Mouse (Mus musculus): ENCODE measurements at regions not wholly inside any gene's neighbourhood (a gene's known extent, or its start where the extent isn't known, plus 50 kb on each side); places are given as distances from the start of the nearest gene placed in this dataset.

DNA sequence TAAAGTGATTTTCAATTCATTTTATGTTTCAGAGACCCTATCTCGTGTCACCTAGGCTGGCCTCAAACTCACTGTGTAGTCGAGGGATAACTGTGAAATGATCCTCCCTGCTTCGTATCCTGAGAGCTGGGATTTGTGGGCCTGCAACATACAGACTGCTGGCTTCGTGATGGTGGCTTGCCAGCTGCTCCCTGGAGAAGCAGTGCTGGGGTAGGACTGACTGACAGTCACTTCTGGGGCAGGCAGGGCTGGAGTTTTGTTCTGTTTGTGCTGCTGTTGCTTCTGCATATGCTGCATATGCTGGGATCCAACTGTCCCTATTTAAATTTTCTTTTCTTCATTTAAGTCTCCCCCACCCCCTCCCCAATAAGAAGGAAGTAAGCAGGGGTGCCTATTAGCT is 1217.0 kb upstream of the A1bg start:
- ATAC-seq (replicated peaks; ENCODE audit: low FRiP score, low read depth) (no peak), DNase-seq (ENCODE audit: low spot score) (no peak)
- WGBS = 60% methylated on average over 4 of the region's 4 CpGs
- TF ChIP-seq CTCF (IDR thresholded peaks at IDR 0.05; ENCODE audit: low read depth) = no peak
- no peak overlapping the region for H3K4me3 ChIP-seq (replicated peaks; ENCODE audit: low read depth, low read length)
- H3K36me3 ChIP-seq (ENCODE audit: insufficient read depth, low read length) = no peaks in the 10 kb centered on the region
- H3K9ac ChIP-seq (ENCODE audit: low read depth, low read length) = no peak overlapping the region
- H3K4me2 ChIP-seq (ENCODE audit: low read length) = no peak overlapping the region
- H3K4me1 ChIP-seq (replicated peaks; ENCODE audit: insufficient read depth, low read length) = peaks cover 14% of the 10 kb centered on the region
- no peak overlapping the region for H3K27ac ChIP-seq
- H3K27me3 ChIP-seq (ENCODE audit: insufficient read depth, low read length) = no peaks in the 10 kb centered on the region
- H3K9me3 ChIP-seq (replicated peaks; ENCODE audit: low read length) = no peaks in the 10 kb centered on the region

DNA sequence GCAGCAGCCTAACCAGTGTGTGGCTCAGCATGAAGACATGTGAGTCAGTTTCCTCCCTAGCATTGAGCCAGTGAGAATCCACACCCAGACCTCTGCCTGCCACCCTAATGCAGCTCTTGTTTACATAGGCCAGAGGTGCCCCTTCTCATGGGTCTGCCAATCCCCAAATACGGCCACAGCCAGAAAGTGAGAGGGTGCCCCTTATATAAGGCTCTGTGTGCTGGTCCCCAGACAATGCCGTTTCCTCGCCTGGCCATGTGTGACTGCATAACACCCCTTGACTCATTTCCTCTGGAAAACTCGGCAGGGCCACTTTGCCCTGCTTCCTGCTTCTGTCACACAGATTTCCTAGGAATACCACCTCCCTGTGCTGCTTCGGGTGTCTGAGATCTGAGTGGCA is 1216.4 kb upstream of the A1bg start:
- Histone ChIP-seq H3K36me3 (ENCODE audit: insufficient read depth, low read length) (no peaks in the 10 kb centered on the region), H3K4me2 (ENCODE audit: low read length) (no peak overlapping the region), H3K4me1 (replicated peaks; ENCODE audit: insufficient read depth, low read length) (peaks cover 14% of the 10 kb centered on the region), H3K27ac (peak overlapping the region; percentile 25; the same call in 1 of the 2 replicates), H3K4me3 (replicated peaks; ENCODE audit: low read depth, low read length) (no peak overlapping the region), H3K9ac (ENCODE audit: low read depth, low read length) (no peak overlapping the region), H3K27me3 (ENCODE audit: insufficient read depth, low read length) (no peaks in the 10 kb centered on the region), H3K9me3 (replicated peaks; ENCODE audit: low read length) (no peaks in the 10 kb centered on the region)
- TF ChIP-seq CTCF (IDR thresholded peaks at IDR 0.05; ENCODE audit: low read depth) = no peak
- ATAC-seq (replicated peaks; ENCODE audit: low FRiP score, low read depth) (peak; percentile 46), DNase-seq (ENCODE audit: low spot score) (no peak)
- WGBS = 36% methylated on average over 5 of the region's 5 CpGs

DNA sequence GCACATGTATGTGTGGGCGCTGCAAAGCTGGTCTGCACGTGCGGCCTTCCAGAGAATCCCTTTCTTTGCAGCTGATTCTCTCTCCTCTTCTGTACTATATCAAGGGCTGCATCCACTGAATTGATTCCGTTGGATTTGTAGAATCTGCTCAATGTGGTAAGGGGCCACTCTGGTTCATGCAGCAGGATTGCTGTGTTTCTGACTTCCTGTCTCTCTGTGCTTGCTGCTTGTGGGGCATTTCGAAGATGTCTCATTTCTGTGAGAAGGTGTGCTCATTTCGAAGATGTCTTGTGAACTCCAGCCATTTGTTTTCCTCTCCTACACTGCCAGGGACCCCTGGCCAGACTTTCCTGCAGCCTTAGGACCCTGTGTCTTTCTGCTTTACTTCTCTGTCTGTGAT is 1215.9 kb upstream of the A1bg start:
- Histone ChIP-seq H3K9ac (ENCODE audit: low read depth, low read length) (no peak overlapping the region), H3K27ac (peak overlapping the region; percentile 25; the same call in 1 of the 2 replicates), H3K4me3 (replicated peaks; ENCODE audit: low read depth, low read length) (no peak overlapping the region), H3K36me3 (ENCODE audit: insufficient read depth, low read length) (no peaks in the 10 kb centered on the region), H3K9me3 (replicated peaks; ENCODE audit: low read length) (no peaks in the 10 kb centered on the region), H3K4me1 (replicated peaks; ENCODE audit: insufficient read depth, low read length) (peaks cover 14% of the 10 kb centered on the region), H3K27me3 (ENCODE audit: insufficient read depth, low read length) (no peaks in the 10 kb centered on the region), H3K4me2 (ENCODE audit: low read length) (no peak overlapping the region)
- WGBS = 76% methylated on average over 6 of the region's 6 CpGs
- ATAC-seq (replicated peaks; ENCODE audit: low FRiP score, low read depth) (no peak), DNase-seq (ENCODE audit: low spot score) (no peak)
- no peak for TF ChIP-seq CTCF (IDR thresholded peaks at IDR 0.05; ENCODE audit: low read depth)

DNA sequence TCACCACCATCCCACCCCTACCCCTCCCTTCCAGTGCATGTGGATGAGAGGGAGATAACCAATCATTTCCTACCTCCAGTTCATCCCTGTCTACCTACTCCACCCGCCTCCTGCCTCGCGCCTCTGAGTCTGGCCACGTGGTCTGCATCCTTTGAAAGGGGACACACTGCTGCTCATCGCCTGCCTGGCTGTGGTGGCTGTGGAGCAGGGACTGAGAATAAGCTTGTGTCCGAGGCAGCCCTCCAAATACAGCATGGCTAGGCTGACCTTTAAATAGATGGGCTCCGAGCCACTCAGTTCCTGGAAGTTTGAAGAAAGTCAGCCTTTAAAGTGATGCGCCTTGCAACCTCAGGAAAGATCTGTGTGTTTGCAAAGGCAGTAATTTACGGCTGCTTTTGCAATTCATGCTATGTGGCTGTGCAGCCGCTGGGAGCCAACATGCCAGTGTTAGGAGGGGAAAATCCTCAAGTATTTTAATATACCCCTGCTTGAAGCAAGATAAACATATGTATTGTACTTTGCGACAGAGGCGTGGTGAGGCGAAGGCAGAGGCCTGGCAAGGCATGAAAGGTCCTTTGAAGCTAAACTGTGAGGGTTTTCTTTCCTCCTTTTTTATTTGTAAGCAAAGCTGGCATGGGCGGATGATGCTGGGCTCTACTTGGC is 1214.3 kb upstream of the A1bg start:
- Histone ChIP-seq H3K4me3 (replicated peaks; ENCODE audit: low read depth, low read length) (no peak overlapping the region), H3K36me3 (ENCODE audit: insufficient read depth, low read length) (no peaks in the 10 kb centered on the region), H3K27ac (no peak overlapping the region), H3K27me3 (ENCODE audit: insufficient read depth, low read length) (no peaks in the 10 kb centered on the region), H3K4me1 (replicated peaks; ENCODE audit: insufficient read depth, low read length) (peaks cover 22% of the 10 kb centered on the region), H3K4me2 (ENCODE audit: low read length) (no peak overlapping the region), H3K9me3 (replicated peaks; ENCODE audit: low read length) (no peaks in the 10 kb centered on the region), H3K9ac (ENCODE audit: low read depth, low read length) (no peak overlapping the region)
- WGBS = 45% methylated on average over 14 of the region's 14 CpGs
- TF ChIP-seq CTCF (IDR thresholded peaks at IDR 0.05; ENCODE audit: low read depth) = no peak
- DNase-seq (ENCODE audit: low spot score) (peak; percentile 73), ATAC-seq (replicated peaks; ENCODE audit: low FRiP score, low read depth) (no peak)

DNA sequence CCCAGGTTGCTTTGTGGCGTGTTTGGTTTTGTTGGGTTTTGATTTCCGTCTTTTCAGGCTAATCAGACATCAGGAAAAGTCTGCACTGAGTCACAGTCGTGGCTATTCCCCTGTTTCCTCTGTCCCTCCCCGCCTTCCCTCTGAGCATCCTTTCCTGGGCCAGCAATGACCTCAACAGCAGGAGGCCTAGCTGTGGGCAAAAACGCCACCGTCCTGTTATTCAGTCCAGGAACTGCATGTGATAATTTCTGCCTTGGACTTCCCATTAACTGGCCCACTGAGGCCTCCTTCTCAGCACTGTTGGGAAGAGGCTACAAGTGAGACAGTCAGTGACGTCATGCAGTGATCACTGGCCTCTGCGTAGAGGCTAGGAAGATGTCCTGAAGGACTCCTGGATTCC is 1212.0 kb upstream of the A1bg start:
- Histone ChIP-seq H3K27ac (no peak overlapping the region), H3K9ac (ENCODE audit: low read depth, low read length) (no peak overlapping the region), H3K4me2 (ENCODE audit: low read length) (no peak overlapping the region)

DNA sequence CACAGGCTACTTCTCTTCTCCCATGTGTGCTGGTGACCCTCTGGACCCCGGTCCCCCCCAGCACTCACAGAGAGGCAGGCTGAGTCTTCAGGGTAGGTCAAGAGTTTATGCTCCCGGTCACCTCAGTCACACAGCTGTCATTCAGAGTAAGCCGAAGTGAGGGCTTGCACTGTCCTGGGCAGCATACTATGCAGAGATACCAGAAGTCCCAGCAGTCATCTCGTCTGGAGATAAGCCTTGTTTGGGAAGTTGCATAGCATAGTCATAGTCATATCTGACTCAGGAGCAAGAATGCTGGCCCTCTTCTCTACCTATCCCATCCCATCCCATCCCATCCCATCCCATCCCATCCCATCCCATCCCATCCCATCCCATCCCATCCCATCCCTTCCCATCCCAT is 1211.5 kb upstream of the A1bg start:
- H3K4me2 ChIP-seq (ENCODE audit: low read length) = no peak overlapping the region
- no peaks in the 10 kb centered on the region for H3K36me3 ChIP-seq (ENCODE audit: insufficient read depth, low read length)
- ATAC-seq (replicated peaks; ENCODE audit: low FRiP score, low read depth) (no peak), DNase-seq (ENCODE audit: low spot score) (no peak)
- H3K4me1 ChIP-seq (replicated peaks; ENCODE audit: insufficient read depth, low read length) = peaks cover 30% of the 10 kb centered on the region
- WGBS = 90% methylated on average over 4 of the region's 4 CpGs
- H3K9ac ChIP-seq (ENCODE audit: low read depth, low read length) = no peak overlapping the region
- no peak for TF ChIP-seq CTCF (IDR thresholded peaks at IDR 0.05; ENCODE audit: low read depth)
- no peaks in the 10 kb centered on the region for H3K27me3 ChIP-seq (ENCODE audit: insufficient read depth, low read length)
- H3K4me3 ChIP-seq (replicated peaks; ENCODE audit: low read depth, low read length) = no peak overlapping the region
- no peak overlapping the region for H3K27ac ChIP-seq
- H3K9me3 ChIP-seq (replicated peaks; ENCODE audit: low read length) = no peaks in the 10 kb centered on the region

More for the DNA sequence above, 1212.0 kb upstream of the A1bg start:
- WGBS = 85% methylated on average over 8 of the region's 8 CpGs
- no peak for TF ChIP-seq CTCF (IDR thresholded peaks at IDR 0.05; ENCODE audit: low read depth)
- no peaks in the 10 kb centered on the region for H3K36me3 ChIP-seq (ENCODE audit: insufficient read depth, low read length)
- DNase-seq (ENCODE audit: low spot score) = no peak
- no peak overlapping the region for H3K4me3 ChIP-seq (replicated peaks; ENCODE audit: low read depth, low read length)
- H3K27me3 ChIP-seq (ENCODE audit: insufficient read depth, low read length) = no peaks in the 10 kb centered on the region
- H3K9me3 ChIP-seq (replicated peaks; ENCODE audit: low read length) = no peaks in the 10 kb centered on the region
- peaks cover 29% of the 10 kb centered on the region for H3K4me1 ChIP-seq (replicated peaks; ENCODE audit: insufficient read depth, low read length)
- ATAC-seq (replicated peaks; ENCODE audit: low FRiP score, low read depth) = no peak

DNA sequence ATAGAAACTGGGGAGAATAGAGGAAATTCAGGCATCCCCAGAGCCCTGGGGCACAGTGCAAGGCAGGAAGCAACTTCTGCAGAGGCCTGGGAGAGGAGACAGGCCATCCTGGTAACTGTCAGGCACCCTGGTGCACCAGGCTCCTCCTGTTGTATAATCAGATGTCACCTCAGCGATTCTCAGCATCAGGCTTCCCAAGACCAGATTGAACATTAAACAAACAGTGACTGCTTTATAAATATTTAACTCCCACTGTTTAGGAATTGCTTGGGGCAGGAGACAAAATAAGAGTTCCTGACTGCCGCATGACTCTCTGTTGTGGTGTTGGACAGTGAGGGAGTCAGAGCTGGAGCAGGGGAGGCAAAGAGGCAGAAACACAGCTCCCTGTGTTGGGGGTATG is 1210.1 kb upstream of the A1bg start:
- H3K27me3 ChIP-seq (ENCODE audit: insufficient read depth, low read length) = no peaks in the 10 kb centered on the region
- 0 out of 2 replicates have a peak overlapping the region, but pooled peaks have one; percentile 8 for H3K27ac ChIP-seq
- TF ChIP-seq CTCF (IDR thresholded peaks at IDR 0.05; ENCODE audit: low read depth) = no peak
- ATAC-seq (replicated peaks; ENCODE audit: low FRiP score, low read depth) (peak; percentile 43), DNase-seq (ENCODE audit: low spot score) (no peak)
- H3K4me2 ChIP-seq (ENCODE audit: low read length) = no peak overlapping the region
- H3K36me3 ChIP-seq (ENCODE audit: insufficient read depth, low read length) = no peaks in the 10 kb centered on the region
- no peak overlapping the region for H3K4me3 ChIP-seq (replicated peaks; ENCODE audit: low read depth, low read length)
- WGBS = 37% methylated on average over 2 of the region's 2 CpGs
- H3K9ac ChIP-seq (ENCODE audit: low read depth, low read length) = no peak overlapping the region
- no peaks in the 10 kb centered on the region for H3K9me3 ChIP-seq (replicated peaks; ENCODE audit: low read length)
- H3K4me1 ChIP-seq (replicated peaks; ENCODE audit: insufficient read depth, low read length) = peaks cover 27% of the 10 kb centered on the region
